Mouse (Mus musculus) heart, postnatal 0 days (tissue): ENCODE results near the gene Pigu. TPM values are rescaled to one million over a fixed set of nuclear protein-coding genes. Genes with fewer than 3 reads are reported as not detected.

Experiments
- ATAC-seq: fragments of 200-750 bp; cut with Nextera tagmentation; 2 replicates; pipeline ENCODE4 v1.8.0; 2017; ENCODE audit warnings: low read depth, moderate number of reproducible peaks, moderate library complexity; ENCODE audit not compliant: insufficient read depth
- DNase-seq: peaks from one replicate; pipeline ENCODE4 v3.0.0-alpha.2; 2016; ENCODE audit warnings: low spot score
- H3K27ac ChIP-seq: fragments of 300-500 bp; sonication (generic); 2 replicates; pipeline ENCODE4 v1.5.1; 2014; ENCODE audit warnings: low read depth, mild to moderate bottlenecking
- H3K27me3 ChIP-seq: fragments of 300-500 bp; sonication (generic); 2 replicates; pipeline ENCODE4 v1.6.1; 2014; ENCODE audit warnings: low read length, mixed read lengths; ENCODE audit not compliant: control insufficient read depth, insufficient read depth
- H3K36me3 ChIP-seq: fragments of 300-500 bp; sonication (generic); replicated peaks from 2 replicates; pipeline ENCODE4 v1.6.1; 2014; ENCODE audit warnings: low read length, mixed read lengths; ENCODE audit not compliant: control insufficient read depth, insufficient read depth
- H3K4me1 ChIP-seq: fragments of 300-500 bp; sonication (generic); 2 replicates; pipeline ENCODE4 v1.6.1; 2014; ENCODE audit warnings: antibody characterized with exemption; ENCODE audit not compliant: control insufficient read depth, insufficient read depth
- H3K4me2 ChIP-seq: fragments of 300-500 bp; sonication (generic); 2 replicates; pipeline ENCODE4 v1.6.1; 2014; ENCODE audit warnings: low read depth, mild to moderate bottlenecking, low read length, moderate library complexity
- H3K4me3 ChIP-seq: fragments of 300-500 bp; sonication (generic); 2 replicates; pipeline ENCODE4 v1.5.1; 2014; ENCODE audit warnings: low read depth, low read length
- H3K9ac ChIP-seq: fragments of 300-500 bp; sonication (generic); replicated peaks from 2 replicates; pipeline ENCODE4 v1.6.1; 2014; ENCODE audit warnings: low read depth, low read length, mixed read lengths
- H3K9me3 ChIP-seq: fragments of 300-500 bp; sonication (generic); replicated peaks from 2 replicates; pipeline ENCODE4 v1.6.1; 2016; ENCODE audit warnings: low read length; ENCODE audit not compliant: control insufficient read depth
- CTCF ChIP-seq: IDR thresholded peaks from 2 replicates; pipeline ENCODE4 v1.5.1; 2016; ENCODE audit warnings: antibody characterized with exemption, control low read depth, low read depth
- EP300 ChIP-seq: IDR thresholded peaks from 2 replicates; pipeline ENCODE4 v1.6.1; 2016; ENCODE audit warnings: antibody characterized with exemption, low read depth
- WGBS: fragments of 180-500 bp; shearing (Covaris S2); extraction: QIAGEN DNeasy Blood & Tissue Kit; methylation state at CpG from one replicate; pipeline ENCODE4 v1.1.7; 2014; 5-methylcytosine and 5-hydroxymethylcytosine counted together
- polyA plus RNA-seq: library from polyadenylated mRNA; unstranded; fragments of >200 nt; fragmentation: Nextera tagmentation; extraction: Ambion mirVana; gene quantifications from 2 replicates; pipeline ENCODE4 v1.2.1, GENCODE M21; 2015
- total RNA-seq: library from RNA; depleted of rRNA; stranded (reverse); fragments of >200 nt; gene quantifications from 2 replicates; pipeline ENCODE4 v1.2.3, GENCODE M21; 2014; ENCODE audit warnings: low replicate concordance

Pigu gene
- total and polyA plus RNA-seq, 2 experiments from 2014 or later, result 43.3 to 43.7 TPM

- TF ChIP-seq CTCF (no peak), EP300 (no peak)
- Histone ChIP-seq H3K27me3 (no peaks in the 10 kb centered on the region), H3K4me2 (no peak overlapping the region), H3K9me3 (no peaks in the 10 kb centered on the region), H3K4me1 (peaks cover 16% of the 10 kb centered on the region; the same call in 1 of the 2 replicates), H3K4me3 (no peak overlapping the region), H3K36me3 (no peaks in the 10 kb centered on the region), H3K9ac (no peak overlapping the region), H3K27ac (no peak overlapping the region)
- DNase-seq (no peak), ATAC-seq (no peak)
- 84% methylated on average over 10 of the region's 10 CpGs for WGBS
These were observed 19.0 kb upstream of the Pigu start for GRCm38 (mm10) chr2:155376191-155376590.

GRCm38 (mm10) chr2:155374521-155374920, 17.3 kb upstream of the Pigu start:
- Histone ChIP-seq H3K36me3 (no peaks in the 10 kb centered on the region), H3K4me3 (no peak overlapping the region), H3K27ac (no peak overlapping the region), H3K27me3 (no peaks in the 10 kb centered on the region), H3K4me1 (peaks cover 24% of the 10 kb centered on the region), H3K4me2 (no peak overlapping the region), H3K9me3 (no peaks in the 10 kb centered on the region), H3K9ac (no peak overlapping the region)
- ATAC-seq (no peak), DNase-seq (no peak)
- TF ChIP-seq EP300 (no peak), CTCF (no peak)

- Histone ChIP-seq H3K4me2 (no peak overlapping the region), H3K9ac (no peak overlapping the region), H3K4me3 (no peak overlapping the region), H3K9me3 (no peaks in the 10 kb centered on the region), H3K36me3 (no peaks in the 10 kb centered on the region), H3K27me3 (no peaks in the 10 kb centered on the region), H3K27ac (peak overlapping the region; percentile 90; the same call in 1 of the 2 replicates), H3K4me1 (peaks cover 29% of the 10 kb centered on the region)
- DNase-seq (no peak), ATAC-seq (no peak)
- no peak for TF ChIP-seq CTCF
- WGBS, result 68% methylated on average over 1 of the region's 1 CpGs
These were observed 16.7 kb upstream of the Pigu start for GRCm38 (mm10) chr2:155373886-155374285.

GRCm38 (mm10) chr2:155373302-155373701, 16.1 kb upstream of the Pigu start:
- no peak for TF ChIP-seq EP300
- TF ChIP-seq CTCF, result no peak
- H3K4me2 ChIP-seq, result no peak overlapping the region
- H3K4me3 ChIP-seq, result no peak overlapping the region
- WGBS, result 72% methylated on average over 1 of the region's 1 CpGs
- peaks cover 29% of the 10 kb centered on the region for H3K4me1 ChIP-seq
- H3K27me3 ChIP-seq, result no peaks in the 10 kb centered on the region
- H3K9ac ChIP-seq, result no peak overlapping the region
- ATAC-seq, result no peak
- H3K36me3 ChIP-seq, result no peaks in the 10 kb centered on the region
- no peaks in the 10 kb centered on the region for H3K9me3 ChIP-seq
- DNase-seq, result no peak
- peak overlapping the region; percentile 90 for H3K27ac ChIP-seq

GRCm38 (mm10) chr2:155372451-155372850, 15.2 kb upstream of the Pigu start:
- no peaks in the 10 kb centered on the region for H3K27me3 ChIP-seq
- 16% methylated on average over 4 of the region's 4 CpGs for WGBS
- DNase-seq (peak; percentile 86), ATAC-seq (peak; percentile 92)
- H3K4me2 ChIP-seq, result no peak overlapping the region; the same call in 1 of the 2 replicates
- peaks cover 29% of the 10 kb centered on the region for H3K4me1 ChIP-seq
- H3K36me3 ChIP-seq, result no peaks in the 10 kb centered on the region
- H3K4me3 ChIP-seq, result no peak overlapping the region
- H3K9ac ChIP-seq, result 0 out of 2 replicates have a peak overlapping the region, but pooled peaks have one; percentile 26
- peak overlapping the region; percentile 90 for H3K27ac ChIP-seq
- peak; percentile 89; the same call in 1 of the 2 replicates for TF ChIP-seq EP300
- TF ChIP-seq CTCF, result no peak
- H3K9me3 ChIP-seq, result no peaks in the 10 kb centered on the region

- WGBS, result 34% methylated on average over 7 of the region's 7 CpGs
- DNase-seq (peak; percentile 54), ATAC-seq (peak; percentile 37)
- Histone ChIP-seq H3K9ac (no peak overlapping the region), H3K4me3 (no peak overlapping the region), H3K27me3 (no peaks in the 10 kb centered on the region), H3K4me1 (peaks cover 29% of the 10 kb centered on the region), H3K4me2 (no peak overlapping the region), H3K9me3 (no peaks in the 10 kb centered on the region), H3K27ac (peak overlapping the region; percentile 73), H3K36me3 (no peaks in the 10 kb centered on the region)
- no peak for TF ChIP-seq EP300
- TF ChIP-seq CTCF, result no peak
These were observed 12.2 kb upstream of the Pigu start for GRCm38 (mm10) chr2:155369333-155369883.
